ENCODE assay signal across 8 mouse cellular contexts in the genomic region with DNA sequence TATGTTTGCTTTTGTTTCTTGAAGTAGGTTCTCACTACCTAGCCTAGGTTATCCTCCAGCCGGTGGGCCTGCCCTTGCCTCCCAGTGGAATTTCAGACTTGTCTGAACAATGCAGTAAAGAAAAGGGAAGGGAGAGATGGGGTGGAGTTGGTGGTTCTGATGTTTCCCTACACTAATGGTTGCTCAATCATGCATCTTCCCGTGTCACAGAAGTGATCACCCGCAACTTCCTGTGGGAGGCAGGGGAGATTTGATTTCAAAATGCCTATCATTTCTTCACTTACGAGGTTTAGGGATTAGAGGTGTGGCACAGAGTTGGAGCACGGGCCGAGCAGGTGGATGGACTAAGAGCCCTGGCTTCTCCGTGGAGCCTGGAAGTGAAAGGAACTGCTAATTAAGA. TPM values are rescaled to one million over a fixed set of nuclear protein-coding genes. Genes with fewer than 3 reads are reported as not detected.
A peak's percentile ranks its signal among the peaks of the same experiment; 100 is the strongest.
DNase-seq lines count a peak whose midpoint lies in the region; ATAC-seq and TF ChIP-seq lines count a peak whose summit lies in the region.

No protein-coding gene starts in this region.

- peak overlapping the region; percentile 34 for H3K9ac ChIP-seq in ES-Bruce4 (ENCODE audit: low read depth, poor library complexity, severe bottlenecking)
- no peak overlapping the region for H3K9ac ChIP-seq in heart, adult 2 months (ENCODE audit: low read depth, low read length)
- no peak overlapping the region for H3K9ac ChIP-seq in limb, embryonic 13.5 days

- H3K9me3 ChIP-seq in ES-Bruce4 (replicated peaks; ENCODE audit: control insufficient read depth, insufficient read depth, low read length, poor library complexity, severe bottlenecking) = no peaks in the 10 kb centered on the region
- H3K9me3 ChIP-seq in limb, embryonic 13.5 days = no peaks in the 10 kb centered on the region

- H3K4me3 ChIP-seq in ES-Bruce4 (ENCODE audit: low read depth, low read length) = peak overlapping the region; percentile 31
- H3K4me3 ChIP-seq in heart, adult 2 months = peak overlapping the region; percentile 74
- peak overlapping the region; percentile 66 for H3K4me3 ChIP-seq in limb, embryonic 13.5 days
- H3K4me3 ChIP-seq in myocyte = peak overlapping the region; percentile 53

- no peak for TF ChIP-seq EP300 in ES-Bruce4 (IDR thresholded peaks at IDR 0.05; ENCODE audit: insufficient read depth, low read depth, low read length)
- no peak for TF ChIP-seq EP300 in heart, adult 2 months (IDR thresholded peaks at IDR 0.05; ENCODE audit: insufficient read depth, low read depth, low read length)

- H3K36me3 ChIP-seq in ES-Bruce4 (ENCODE audit: control insufficient read depth, insufficient read depth, low read length, poor library complexity, severe bottlenecking) (peaks cover 12% of the 10 kb centered on the region), myocyte (ENCODE audit: control insufficient read depth, insufficient read depth) (peaks cover 11% of the 10 kb centered on the region)
- H3K36me3 ChIP-seq in heart, adult 2 months (ENCODE audit: control insufficient read depth, insufficient read depth, low read length) = peaks cover 2% of the 10 kb centered on the region
- H3K36me3 ChIP-seq in limb, embryonic 13.5 days = peaks cover 12% of the 10 kb centered on the region

- no peak for ATAC-seq in cerebellum, adult (ENCODE audit: insufficient number of reproducible peaks, low FRiP score, low TSS enrichment)
- no peak for ATAC-seq in limb, embryonic 13.5 days (ENCODE audit: low FRiP score, low read depth)
- no peak for ATAC-seq in frontal cortex, adult (ENCODE audit: low TSS enrichment)

- no peak for TF ChIP-seq POLR2A in ES-Bruce4 (IDR thresholded peaks at IDR 0.05; ENCODE audit: insufficient read depth, low read length)
- TF ChIP-seq POLR2A in heart, adult 2 months (IDR thresholded peaks at IDR 0.05; ENCODE audit: insufficient read depth, low read depth, low read length) = no peak
- no peak for TF ChIP-seq POLR2A in myocyte (IDR thresholded peaks at IDR 0.05; ENCODE audit: insufficient read length, low read depth)

- H3K79me2 ChIP-seq in heart, adult 2 months (replicated peaks; ENCODE audit: control insufficient read depth, insufficient read depth, low read length) = no peaks in the 10 kb centered on the region
- peaks cover 34% of the 10 kb centered on the region for H3K79me2 ChIP-seq in myocyte (ENCODE audit: control insufficient read depth, insufficient read depth)

- no peak for TF ChIP-seq CTCF in ES-Bruce4 (IDR thresholded peaks at IDR 0.05; ENCODE audit: low read depth, low read length)
- no peak for TF ChIP-seq CTCF in heart, adult 2 months (IDR thresholded peaks at IDR 0.05)

- no peak overlapping the region for H3ac ChIP-seq in myocyte (ENCODE audit: control insufficient read depth, insufficient read length)

- H3K4me2 ChIP-seq in limb, embryonic 13.5 days (replicated peaks) = peak overlapping the region; percentile 79
- H3K4me2 ChIP-seq in myocyte (ENCODE audit: low read depth) = peak overlapping the region; percentile 88

- H3K27me3 ChIP-seq in ES-Bruce4 (ENCODE audit: control insufficient read depth, insufficient read depth, low read length, poor library complexity, severe bottlenecking) (no peaks in the 10 kb centered on the region), myocyte (ENCODE audit: control insufficient read depth, insufficient read depth, insufficient read length) (no peaks in the 10 kb centered on the region)
- no peaks in the 10 kb centered on the region for H3K27me3 ChIP-seq in heart, adult 2 months (ENCODE audit: control insufficient read depth, insufficient read depth, low read length)
- H3K27me3 ChIP-seq in limb, embryonic 13.5 days = no peaks in the 10 kb centered on the region

- H3K4me1 ChIP-seq in ES-Bruce4 (ENCODE audit: control insufficient read depth, insufficient read depth, low read length) = peaks cover 2% of the 10 kb centered on the region
- H3K4me1 ChIP-seq in heart, adult 2 months (ENCODE audit: control insufficient read depth, insufficient read depth, low read length) = peaks cover 7% of the 10 kb centered on the region
- peaks cover 26% of the 10 kb centered on the region for H3K4me1 ChIP-seq in limb, embryonic 13.5 days

- intact Hi-C loops in heart, adult 2 months (cut with DNase I) = loop anchor here (2.0 to 10.0 kb wide), 2 partner anchors 58 to 122 kb away; partner anchors contain the start of genes Fbxo28 and Trp53bp2

- H3K27ac ChIP-seq in ES-Bruce4 (ENCODE audit: insufficient read depth, low read length) = peak overlapping the region; percentile 9; the same call in 1 of the 2 replicates
- peak overlapping the region; percentile 86; the same call in 1 of the 2 replicates for H3K27ac ChIP-seq in heart, adult 2 months
- no peak overlapping the region for H3K27ac ChIP-seq in limb, embryonic 13.5 days

- DNase-seq in cerebellum, adult 11-12 months = peak; percentile 18
- DNase-seq in heart, adult 2 months = peak; percentile 25
- no peak for DNase-seq in layer of hippocampus, adult 18-20 months (ENCODE audit: low spot score in 2 of 2)

- WGBS in heart, adult 2 months = 37% methylated on average over 7 of the region's 7 CpGs
- WGBS in limb, embryonic 13.5 days = 47% methylated on average over 7 of the region's 7 CpGs

TF ChIP-seq in myocyte, 11 proteins besides CTCF, POLR2A, EP300 and RAD21:
- TF ChIP-seq SRF (IDR thresholded peaks at IDR 0.05; ENCODE audit: control insufficient read depth, insufficient read length, low read depth) (no peak), CEBPB (IDR thresholded peaks at IDR 0.05; ENCODE audit: insufficient read depth, poor library complexity, severe bottlenecking) (0 out of 2 replicates have a peak, but pooled peaks have one; percentile 13)

RNA-seq across cellular contexts. Expression of gene Degs1, which starts 0.6 kb away (rescaled TPM):
- polyA plus RNA-seq in ES-Bruce4 (2011; ENCODE audit: insufficient read depth, insufficient read length, low read depth, missing spikeins) (124 and 127 TPM in 2 replicates), myocyte (2012; fragmentation: generic; extraction: Trizol) (110 TPM)
- total RNA-seq in heart, adult 2 months (2021) = 10 to 100 TPM; 50.3 to 54.1 TPM
- 51.0 and 98.3 TPM in 2 replicates for polyA plus RNA-seq in heart, adult 2 months (2012; rRNA removed)
- polyA plus RNA-seq in limb, embryonic 13.5 days (2015; fragmentation: Nextera tagmentation; extraction: Ambion mirVana) = 111 TPM in 2 replicates
- total RNA-seq in layer of hippocampus, adult 18-20 months (2021) = 10 to 100 TPM; 68.8 to 68.9 TPM

RNA-seq across cellular contexts. Expression of gene Fbxo28, which starts 58.2 kb away (rescaled TPM):
- polyA plus RNA-seq in ES-Bruce4 (2011; ENCODE audit: insufficient read depth, insufficient read length, low read depth, missing spikeins) (32.9 and 36.8 TPM in 2 replicates), myocyte (2012; fragmentation: generic; extraction: Trizol) (16.9 TPM)
- total RNA-seq in heart, adult 2 months (2021) = 10 to 100 TPM; 20.4 to 20.9 TPM
- polyA plus RNA-seq in heart, adult 2 months (2012; rRNA removed) = 7.1 and 10.8 TPM in 2 replicates
- polyA plus RNA-seq in limb, embryonic 13.5 days (2015; fragmentation: Nextera tagmentation; extraction: Ambion mirVana) = 19.6 TPM in 2 replicates
- total RNA-seq in layer of hippocampus, adult 18-20 months (2021) = 10 to 100 TPM; 51.8 to 51.9 TPM

Comparison
In these comparisons a context has a peak if more than half of its experiments do, and no peak if none do; other contexts are left out.
1. DNase-seq: peak in cerebellum, adult 11-12 months (single experiment) and heart, adult 2 months (2 of 2); none in layer of hippocampus, adult 18-20 months (0 of 2).
2. Peak in every context shown above with its lines, with median percentiles within 50 percentile points of each other: H3K4me3 ChIP-seq.